Mouse (Mus musculus) neural tube, embryonic 10.5 days (tissue): ENCODE measurements at regions not wholly inside any gene's neighbourhood (a gene's known extent, or its start where the extent isn't known, plus 50 kb on each side); places are given as distances from the start of the nearest gene placed in this dataset.

Source experiments
- DNase-seq: peaks from one replicate; pipeline ENCODE4 v3.0.0-alpha.2; 2017; ENCODE audit warnings: low spot score; ENCODE audit errors: extremely low spot score

DNA sequence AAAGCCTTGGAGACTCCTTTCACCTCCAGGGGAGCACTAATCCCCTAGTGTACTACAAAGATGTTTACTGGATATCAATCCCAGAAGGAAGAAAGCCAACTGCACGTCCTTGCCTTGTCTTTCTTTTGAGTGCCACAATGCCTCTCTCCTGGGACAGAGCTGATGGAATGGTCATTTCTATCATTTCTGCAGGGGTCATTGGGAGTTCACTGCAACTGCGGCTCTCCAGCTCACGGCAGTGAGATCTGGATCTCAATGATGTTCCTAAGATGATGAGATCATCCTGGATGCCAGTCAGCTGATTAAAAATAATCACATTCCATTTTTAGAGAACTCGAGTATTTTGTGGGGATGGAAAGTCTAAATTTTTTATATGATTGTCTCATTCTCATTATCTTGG lies 341.1 kb downstream of the Lpin1 start:
- no peak for DNase-seq

GRCm38 (mm10) chr12:16268621-16269165 lies 342.1 kb downstream of the Lpin1 start:
- no peak for DNase-seq

- DNase-seq: no peak
Observed at GRCm38 (mm10) chr12:16261465-16261864, 349.3 kb downstream of the Lpin1 start.

GRCm38 (mm10) chr12:16260981-16261380 lies 349.8 kb downstream of the Lpin1 start:
- DNase-seq: no peak

- no peak for DNase-seq
Observed at GRCm38 (mm10) chr12:16260501-16260900, 350.3 kb downstream of the Lpin1 start.

- no peak for DNase-seq
Observed at GRCm38 (mm10) chr12:16250621-16251020, 360.1 kb downstream of the Lpin1 start.

DNA sequence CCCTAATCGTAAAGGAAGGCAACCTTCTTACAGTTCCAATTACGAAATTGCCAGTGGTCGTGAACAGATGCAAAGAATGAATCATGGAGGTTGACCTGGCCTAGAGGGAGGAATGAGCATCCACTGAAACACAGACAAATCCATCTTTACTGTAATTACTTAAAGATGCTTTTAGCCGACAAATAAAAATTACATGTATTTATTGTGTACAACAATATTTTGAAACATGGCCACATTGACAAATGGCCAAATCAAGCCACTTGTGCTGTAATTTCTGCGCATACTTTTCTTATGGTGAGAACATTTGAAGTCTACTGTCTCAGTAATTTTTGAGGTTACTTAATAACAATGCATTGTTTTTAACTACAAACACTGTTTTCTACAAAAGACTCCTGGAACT lies 360.7 kb downstream of the Lpin1 start:
- no peak for DNase-seq

GRCm38 (mm10) chr12:16239792-16240191 lies 371.0 kb downstream of the Lpin1 start:
- DNase-seq: no peak

DNA sequence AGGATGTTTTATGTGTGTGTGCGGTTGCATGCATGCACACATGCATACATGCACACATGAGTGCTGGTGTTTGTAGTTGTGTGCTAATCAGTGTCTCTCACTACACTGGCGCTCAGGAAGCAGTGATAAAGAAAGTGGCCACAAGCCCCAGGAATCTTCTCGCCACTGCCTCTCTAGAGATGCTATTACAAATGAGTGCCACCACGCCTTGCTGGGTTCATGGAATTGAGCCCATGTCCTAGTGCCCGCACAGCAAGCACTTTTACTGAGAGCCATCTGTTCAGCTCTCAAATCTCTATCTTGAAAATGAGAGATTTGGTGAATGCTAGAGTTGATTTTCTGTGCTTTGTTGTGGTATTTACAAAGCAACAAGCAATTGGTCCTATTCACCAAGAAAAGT lies 373.3 kb downstream of the Lpin1 start:
- no peak for DNase-seq

GRCm38 (mm10) chr12:16233559-16233958 lies 377.2 kb downstream of the Lpin1 start:
- no peak for DNase-seq

DNA sequence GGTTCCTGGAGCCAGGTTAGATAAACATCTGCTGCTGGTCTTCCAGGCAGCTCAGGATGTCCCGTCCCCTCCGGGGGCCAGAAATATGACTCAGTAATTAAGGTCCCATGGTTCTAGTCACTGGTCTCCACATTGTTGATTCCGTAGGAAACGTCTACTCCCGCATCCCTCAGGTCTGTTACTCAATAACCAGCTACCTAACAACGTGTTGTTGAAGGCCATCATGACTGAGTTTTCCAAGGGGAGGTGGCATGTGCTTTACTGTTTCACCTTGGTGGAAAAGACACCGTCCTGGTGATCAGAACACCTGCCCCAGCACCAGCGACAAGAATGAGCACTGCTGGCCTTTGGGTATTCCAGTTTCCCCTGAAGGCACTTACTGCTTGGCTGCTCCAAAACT lies 377.9 kb downstream of the Lpin1 start:
- no peak for DNase-seq

GRCm38 (mm10) chr12:16232051-16232450 lies 378.7 kb downstream of the Lpin1 start:
- DNase-seq: no peak

- no peak for DNase-seq
Observed at GRCm38 (mm10) chr12:16231093-16231492, 379.7 kb downstream of the Lpin1 start.

DNA sequence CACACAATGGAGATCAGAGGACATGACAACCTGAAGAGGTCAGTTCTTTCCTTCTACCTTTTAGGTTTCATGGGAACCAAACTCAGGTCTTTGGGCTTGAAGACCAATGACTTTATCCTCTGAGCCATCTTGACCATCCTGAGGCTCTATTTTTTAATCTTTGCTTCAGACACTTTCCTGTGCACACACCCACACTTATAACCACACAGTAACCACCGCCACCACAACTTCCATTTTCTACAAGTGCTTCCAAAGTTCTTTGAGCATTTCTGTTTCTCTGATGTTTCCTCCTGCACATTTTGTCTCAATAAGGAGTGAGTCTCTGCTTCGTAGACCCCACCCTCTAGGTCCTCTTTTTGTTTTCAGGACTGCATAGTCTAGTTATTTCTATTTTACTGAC lies 385.3 kb downstream of the Lpin1 start:
- no peak for DNase-seq

- no peak for DNase-seq
Observed at GRCm38 (mm10) chr12:16222836-16223450, 387.8 kb downstream of the Lpin1 start.

- DNase-seq: no peak
Observed at GRCm38 (mm10) chr12:16222205-16222604, 388.6 kb downstream of the Lpin1 start.

GRCm38 (mm10) chr12:16221142-16221541 lies 389.6 kb downstream of the Lpin1 start:
- DNase-seq: no peak

DNA sequence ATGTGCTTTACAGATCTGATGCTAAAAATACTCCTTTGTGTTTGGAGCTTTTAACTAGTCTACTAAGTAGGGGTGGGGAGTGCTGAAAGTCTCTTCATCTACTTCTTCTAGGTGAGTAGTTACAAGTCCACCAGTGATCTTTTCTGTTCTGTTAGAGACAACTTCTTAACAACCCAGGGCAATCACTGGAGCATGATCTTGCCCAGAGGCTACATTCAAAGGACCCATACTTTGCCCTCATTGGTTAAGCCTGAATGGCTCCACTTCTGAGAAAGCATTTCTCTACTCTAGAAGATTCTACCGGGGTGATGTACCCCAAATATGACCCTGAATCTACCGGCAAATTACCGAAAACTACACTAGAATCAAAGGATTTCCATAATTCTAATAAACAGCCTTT lies 390.2 kb downstream of the Lpin1 start:
- no peak for DNase-seq

- no peak for DNase-seq
Observed at GRCm38 (mm10) chr12:16218906-16219305, 391.9 kb downstream of the Lpin1 start.

- no peak for DNase-seq
Observed at GRCm38 (mm10) chr12:16210553-16210952, 393.8 kb upstream of the Trib2 start.

- no peak for DNase-seq
Observed at GRCm38 (mm10) chr12:16210111-16210510, 393.4 kb upstream of the Trib2 start.

GRCm38 (mm10) chr12:16204941-16205340 lies 388.2 kb upstream of the Trib2 start:
- DNase-seq: no peak

DNA sequence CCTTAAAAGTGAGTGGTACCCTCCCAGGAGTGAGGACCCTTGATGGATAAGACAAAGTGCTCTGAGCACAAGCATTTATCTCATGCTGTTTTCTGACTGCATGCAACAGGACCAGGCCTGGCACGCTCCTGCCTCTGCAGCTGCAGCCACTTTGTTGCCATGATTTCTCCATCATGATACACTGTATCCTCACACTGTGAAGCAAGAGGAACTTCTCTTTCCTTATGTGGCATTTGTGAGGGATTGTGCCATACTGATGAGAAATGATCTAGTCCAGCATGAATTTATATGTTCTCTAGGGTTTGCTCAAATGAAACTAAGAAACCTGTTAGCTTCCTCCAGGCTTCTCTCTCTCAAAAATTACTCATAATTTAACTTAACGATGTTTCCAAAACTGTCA lies 380.2 kb upstream of the Trib2 start:
- DNase-seq: no peak
